Mouse (Mus musculus) heart, adult 2 months (tissue): Measurements from ENCODE around the gene Tmem182. TPM values are rescaled to one million over a fixed set of nuclear protein-coding genes. Genes with fewer than 3 reads are reported as not detected.

Experiments
- DNase-seq, 2 experiments: peaks; one replicate each; pipeline ENCODE4 v3.0.0; 2021
- H3K27ac ChIP-seq: fragments of 200-600 bp; 2 replicates; pipeline ENCODE4 v1.8.1; 2022
- H3K27me3 ChIP-seq: fragments of 200-500 bp; 2 replicates; pipeline ENCODE4 v1.6.1; 2012; ENCODE audit warnings: mild to moderate bottlenecking, low read length, inconsistent platforms, mixed read lengths; ENCODE audit not compliant: control insufficient read depth, insufficient read depth
- H3K36me3 ChIP-seq: fragments of 200-500 bp; 2 replicates; pipeline ENCODE4 v1.6.1; 2012; ENCODE audit warnings: low read length, inconsistent platforms; ENCODE audit not compliant: control insufficient read depth, insufficient read depth
- H3K4me1 ChIP-seq: fragments of 200-500 bp; 2 replicates; pipeline ENCODE4 v1.6.1; 2011; ENCODE audit warnings: low read length; ENCODE audit not compliant: control insufficient read depth, insufficient read depth
- H3K4me3 ChIP-seq: fragments of 200-600 bp; 2 replicates; pipeline ENCODE4 v1.8.1; 2022
- H3K79me2 ChIP-seq: fragments of 200-500 bp; replicated peaks from 2 replicates; pipeline ENCODE4 v1.6.1; 2012; ENCODE audit warnings: mild to moderate bottlenecking, inconsistent platforms, low read length, moderate library complexity, mixed read lengths; ENCODE audit not compliant: control insufficient read depth, insufficient read depth
- H3K9ac ChIP-seq: fragments of 200-500 bp; 2 replicates; pipeline ENCODE4 v1.6.1; 2012; ENCODE audit warnings: low read depth, mild to moderate bottlenecking, control low read depth, inconsistent platforms, low read length, mixed read lengths
- CTCF ChIP-seq: fragments of 200-600 bp; IDR thresholded peaks from 2 replicates; pipeline ENCODE4 v1.8.1; 2022; ENCODE audit warnings: antibody characterized with exemption, mild to moderate bottlenecking, moderate library complexity
- EP300 ChIP-seq: fragments of 200-500 bp; IDR thresholded peaks from 2 replicates; pipeline ENCODE4 v1.6.1; 2011; ENCODE audit warnings: low read depth, low read length, control low read depth; ENCODE audit not compliant: insufficient read depth
- POLR2A ChIP-seq: fragments of 200-500 bp; IDR thresholded peaks from 2 replicates; pipeline ENCODE4 v1.6.1; 2011; ENCODE audit warnings: mild to moderate bottlenecking, low read depth, low read length, control low read depth; ENCODE audit not compliant: insufficient read depth
- WGBS: fragments of 180-500 bp; shearing (Covaris S2); methylation state at CpG from one replicate; pipeline ENCODE4 v1.1.7; 2018; 5-methylcytosine and 5-hydroxymethylcytosine counted together
- intact Hi-C: fragments of 180-260 bp; cut with DNase I; formaldehyde crosslinking; loops from one replicate; pipeline ENCODE4 v1.15.1; 2025
- polyA plus RNA-seq: library from polyadenylated mRNA; depleted of rRNA; stranded (reverse); fragments of >200 nt; gene quantifications from 2 replicates; pipeline ENCODE4 v1.2.3, GENCODE M21; 2012
- total RNA-seq, 2 experiments: library from RNA; stranded (reverse); gene quantifications; 2 replicates each; pipeline ENCODE4 v1.2.3; 2021

Tmem182 gene
- total and polyA plus RNA-seq, 3 experiments: 89.5 to 178 (median 142) TPM

GRCm38 (mm10) chr1:40776102-40776501 lies 29.3 kb upstream of the Tmem182 start:
- no peaks in the 10 kb centered on the region for H3K4me1 ChIP-seq
- DNase-seq: no peak
- H3K4me3 ChIP-seq: no peak overlapping the region
- no peaks in the 10 kb centered on the region for H3K27me3 ChIP-seq
- 75% methylated on average over 2 of the region's 2 CpGs for WGBS
- no peaks in the 10 kb centered on the region; the same call in 1 of the 2 replicates for H3K36me3 ChIP-seq
- TF ChIP-seq CTCF (no peak), EP300 (no peak), POLR2A (no peak)
- H3K9ac ChIP-seq: no peak overlapping the region
- intact Hi-C loops: no loop called here
- H3K79me2 ChIP-seq: no peaks in the 10 kb centered on the region
- H3K27ac ChIP-seq: no peak overlapping the region

- Histone ChIP-seq H3K9ac (no peak overlapping the region), H3K27ac (no peak overlapping the region), H3K4me1 (no peaks in the 10 kb centered on the region), H3K27me3 (no peaks in the 10 kb centered on the region), H3K79me2 (no peaks in the 10 kb centered on the region), H3K36me3 (no peaks in the 10 kb centered on the region; the same call in 1 of the 2 replicates), H3K4me3 (no peak overlapping the region)
- TF ChIP-seq POLR2A (no peak), EP300 (no peak), CTCF (no peak)
- 76% methylated on average over 3 of the region's 3 CpGs for WGBS
- intact Hi-C loops: no loop called here
- no peak for DNase-seq
Measured at GRCm38 (mm10) chr1:40776763-40777162, 28.6 kb upstream of the Tmem182 start.

GRCm38 (mm10) chr1:40783450-40783849 lies 22.0 kb upstream of the Tmem182 start:
- intact Hi-C loops: no loop called here
- no peak for DNase-seq
- Histone ChIP-seq H3K27me3 (no peaks in the 10 kb centered on the region), H3K27ac (no peak overlapping the region), H3K36me3 (no peaks in the 10 kb centered on the region), H3K79me2 (no peaks in the 10 kb centered on the region), H3K4me1 (no peaks in the 10 kb centered on the region), H3K4me3 (no peak overlapping the region), H3K9ac (no peak overlapping the region)
- 98% methylated on average over 7 of the region's 7 CpGs for WGBS
- TF ChIP-seq CTCF (no peak), EP300 (no peak), POLR2A (no peak)

- intact Hi-C loops: no loop called here
Measured at GRCm38 (mm10) chr1:40784306-40784705, 21.1 kb upstream of the Tmem182 start.

GRCm38 (mm10) chr1:40785876-40786445 lies 19.4 kb upstream of the Tmem182 start:
- TF ChIP-seq POLR2A (no peak), EP300 (no peak), CTCF (no peak)
- Histone ChIP-seq H3K27me3 (no peaks in the 10 kb centered on the region), H3K79me2 (no peaks in the 10 kb centered on the region), H3K27ac (no peak overlapping the region), H3K4me3 (no peak overlapping the region), H3K36me3 (peaks cover 2% of the 10 kb centered on the region; the same call in 1 of the 2 replicates), H3K9ac (no peak overlapping the region), H3K4me1 (peaks cover 4% of the 10 kb centered on the region)
- intact Hi-C loops: no loop called here
- WGBS: 82% methylated on average over 11 of the region's 11 CpGs
- no peak for DNase-seq

More at GRCm38 (mm10) chr1:40784306-40784705, 21.1 kb upstream of the Tmem182 start:
- H3K36me3 ChIP-seq: no peaks in the 10 kb centered on the region
- H3K4me3 ChIP-seq: no peak overlapping the region
- no peak for DNase-seq
- no peaks in the 10 kb centered on the region for H3K4me1 ChIP-seq
- H3K27ac ChIP-seq: no peak overlapping the region
- no peak overlapping the region for H3K9ac ChIP-seq
- TF ChIP-seq EP300 (no peak), CTCF (no peak), POLR2A (no peak)
- WGBS: 90% methylated on average over 9 of the region's 9 CpGs
- H3K79me2 ChIP-seq: no peaks in the 10 kb centered on the region
- no peaks in the 10 kb centered on the region for H3K27me3 ChIP-seq

GRCm38 (mm10) chr1:40788956-40789355 lies 16.4 kb upstream of the Tmem182 start:
- TF ChIP-seq POLR2A (no peak), EP300 (no peak), CTCF (no peak)
- Histone ChIP-seq H3K9ac (no peak overlapping the region), H3K4me1 (peaks cover 4% of the 10 kb centered on the region), H3K79me2 (no peaks in the 10 kb centered on the region), H3K27me3 (no peaks in the 10 kb centered on the region), H3K4me3 (no peak overlapping the region), H3K27ac (no peak overlapping the region), H3K36me3 (peaks cover 3% of the 10 kb centered on the region; the same call in 1 of the 2 replicates)
- WGBS: 91% methylated on average over 6 of the region's 6 CpGs
- intact Hi-C loops: no loop called here
- DNase-seq: no peak
